Mouse (Mus musculus): ENCODE data around the gene Lrrc8a. TPM values are rescaled to one million over a fixed set of nuclear protein-coding genes. Genes with fewer than 3 reads are reported as not detected.

The Lrrc8a gene
- polyA plus RNA-seq, 1 experiment from 2014 or later: 43.4 TPM

DNA sequence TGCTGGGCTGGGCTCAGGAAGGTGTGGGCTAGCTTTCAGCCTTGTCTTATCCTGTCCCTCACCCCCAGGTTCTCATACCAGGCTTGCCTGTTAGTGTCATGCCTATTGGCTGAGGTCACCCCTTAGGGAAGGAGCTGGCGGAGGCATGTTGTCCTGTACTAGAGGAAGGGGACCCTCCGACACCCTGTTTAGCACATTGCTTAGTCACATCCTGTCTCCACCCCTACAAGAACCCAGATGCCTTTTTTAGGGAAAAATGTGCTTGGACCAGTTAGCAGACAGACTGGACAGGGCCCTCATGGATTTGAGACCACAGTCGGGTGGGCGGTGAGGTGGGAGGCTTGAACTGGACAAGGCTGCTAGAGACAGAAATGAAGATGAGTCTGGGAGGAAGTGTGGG, 21.1 kb downstream of the Lrrc8a start:
- WGBS: 84% methylated on average over 4 of the region's 4 CpGs
- Histone ChIP-seq H3K9me3 (no peaks in the 10 kb centered on the region), H3K27me3 (ENCODE audit: insufficient read depth, poor library complexity, severe bottlenecking) (no peaks in the 10 kb centered on the region), H3K4me3 (no peak overlapping the region), H3K4me1 (replicated peaks) (peaks cover 8% of the 10 kb centered on the region; the same call in 1 of the 2 replicates), H3K27ac (no peak overlapping the region; the same call in 1 of the 2 replicates), H3K36me3 (peaks cover 99% of the 10 kb centered on the region)
- DNase-seq (ENCODE audit: low spot score): no peak

DNA sequence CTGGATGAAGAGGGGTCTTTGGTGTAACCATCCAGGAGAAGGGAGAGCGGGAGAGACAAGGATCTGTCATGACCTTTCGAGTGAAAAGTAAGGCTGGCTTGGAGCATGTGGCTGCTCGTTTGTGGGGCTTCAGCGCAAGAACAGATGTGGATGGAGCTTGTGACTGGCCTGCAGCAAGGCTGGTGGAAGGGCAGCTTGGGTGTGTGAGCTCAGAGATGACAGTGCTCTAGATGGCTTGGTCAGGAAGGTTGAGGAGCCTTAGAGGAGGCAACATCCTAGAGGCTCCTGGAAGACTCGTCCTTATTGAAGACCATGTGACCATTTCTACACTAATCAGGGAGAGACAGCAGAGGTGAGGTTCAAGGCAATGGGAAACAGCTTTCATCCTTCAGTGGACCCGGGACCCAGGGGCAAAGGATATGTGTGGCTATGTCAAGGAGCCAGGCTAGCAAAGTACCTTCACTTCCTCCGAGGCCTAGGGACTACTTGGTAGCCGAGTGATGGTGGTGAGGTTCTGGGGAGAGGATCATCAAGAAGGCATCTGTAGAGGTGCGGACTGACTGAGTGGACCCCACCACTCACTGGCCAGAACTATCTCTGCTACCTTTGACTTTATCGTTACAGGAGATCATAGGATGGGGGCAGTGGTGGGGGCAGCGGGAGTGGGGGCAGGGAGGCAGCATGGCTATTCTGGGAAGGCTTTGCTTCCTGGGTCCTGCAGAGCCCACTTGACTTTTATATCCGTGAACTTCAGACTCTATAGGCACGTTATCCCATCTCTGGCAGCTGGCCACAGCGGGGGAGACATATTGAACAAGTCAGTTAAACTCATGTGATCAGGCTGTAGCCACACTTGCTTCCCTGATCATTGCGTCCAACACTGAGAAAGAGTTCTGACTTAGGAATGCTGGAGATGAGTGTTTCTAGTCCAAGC, 21.9 kb downstream of the Lrrc8a start:
- Histone ChIP-seq H3K36me3 (peaks cover 100% of the 10 kb centered on the region), H3K27me3 (ENCODE audit: insufficient read depth, poor library complexity, severe bottlenecking) (no peaks in the 10 kb centered on the region), H3K4me3 (no peak overlapping the region), H3K4me1 (replicated peaks) (peaks cover 8% of the 10 kb centered on the region; the same call in 1 of the 2 replicates), H3K27ac (no peak overlapping the region; the same call in 1 of the 2 replicates), H3K9me3 (no peaks in the 10 kb centered on the region)
- no peak for DNase-seq (ENCODE audit: low spot score)
- 93% methylated on average over 15 of the region's 15 CpGs for WGBS

DNA sequence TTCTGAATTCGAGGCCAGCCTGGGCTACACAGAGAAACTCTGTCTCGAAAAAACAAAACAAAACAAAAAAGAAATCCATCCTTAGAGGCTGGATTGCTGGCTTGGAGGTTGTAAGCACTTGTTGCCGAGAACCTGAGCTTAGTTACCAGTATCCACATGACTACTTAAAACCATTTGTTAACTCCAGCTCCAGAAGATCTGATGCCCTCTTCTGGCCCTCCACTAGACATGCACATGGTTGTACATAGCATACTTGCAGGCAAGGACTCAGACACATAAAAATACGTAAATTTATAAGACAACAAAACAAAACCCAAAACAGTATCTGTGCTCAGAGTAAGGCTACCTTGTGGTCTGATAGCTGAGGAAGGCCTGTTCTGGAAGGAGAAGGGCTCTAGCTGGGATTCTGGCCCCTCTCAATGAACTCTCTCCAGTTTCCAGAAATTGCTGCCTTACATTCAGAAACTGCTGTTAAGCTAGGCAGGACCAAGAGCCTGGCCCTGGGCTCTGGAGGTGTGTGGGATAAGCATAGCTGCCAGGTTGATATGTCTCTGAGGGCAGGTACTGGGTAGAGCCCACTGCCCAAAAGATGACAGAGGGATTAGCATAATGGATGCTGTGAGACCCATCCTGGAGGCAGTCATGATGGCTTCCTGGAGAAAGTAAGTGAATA, 23.7 kb downstream of the Lrrc8a start:
- H3K27ac ChIP-seq: no peak overlapping the region
- H3K9me3 ChIP-seq: no peaks in the 10 kb centered on the region
- peaks cover 100% of the 10 kb centered on the region for H3K36me3 ChIP-seq
- no peak overlapping the region for H3K4me3 ChIP-seq
- peaks cover 22% of the 10 kb centered on the region for H3K4me1 ChIP-seq (replicated peaks)
- no peaks in the 10 kb centered on the region for H3K27me3 ChIP-seq (ENCODE audit: insufficient read depth, poor library complexity, severe bottlenecking)
- WGBS: 90% methylated on average over 4 of the region's 4 CpGs
- DNase-seq (ENCODE audit: low spot score): no peak

DNA sequence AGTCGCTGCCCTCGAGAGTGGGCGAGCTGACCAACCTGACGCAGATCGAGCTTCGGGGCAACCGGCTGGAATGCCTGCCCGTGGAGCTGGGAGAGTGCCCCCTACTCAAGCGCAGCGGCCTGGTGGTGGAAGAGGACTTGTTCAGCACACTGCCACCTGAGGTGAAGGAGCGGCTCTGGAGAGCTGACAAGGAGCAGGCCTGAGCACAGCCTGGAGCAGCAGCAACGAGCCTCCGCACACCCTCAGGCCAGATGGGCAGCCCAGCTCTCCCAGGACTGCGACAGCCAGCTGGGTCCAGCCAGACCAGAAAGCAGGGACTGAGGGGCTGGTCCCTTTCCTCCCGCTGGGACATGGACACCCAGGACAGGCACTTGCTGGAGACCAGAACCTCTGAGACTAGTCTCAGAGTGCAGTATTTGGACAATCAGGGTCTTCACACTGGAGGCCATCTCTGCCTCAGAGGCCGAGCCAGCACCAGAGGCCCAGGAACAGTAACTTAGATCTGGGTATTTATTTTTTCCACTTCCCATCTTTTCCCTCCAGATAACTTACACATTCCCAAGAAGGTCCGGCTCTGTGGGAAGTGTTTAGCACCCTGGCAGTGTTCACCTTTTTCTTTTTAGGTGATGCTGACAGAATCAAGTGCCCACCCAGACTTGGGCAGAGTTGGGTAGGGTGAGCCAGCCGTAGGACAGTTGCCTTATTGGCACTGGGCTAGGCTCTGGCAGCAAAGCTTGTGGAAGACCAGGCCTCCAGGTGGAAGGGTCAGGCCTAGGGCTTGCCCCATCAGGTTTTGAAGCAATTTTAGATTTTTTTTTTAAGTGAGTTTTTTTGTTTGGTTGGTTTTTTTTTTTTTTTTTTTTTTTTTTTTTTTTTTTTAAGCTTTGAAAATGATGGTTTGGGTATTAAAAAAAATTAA, 24.7 kb downstream of the Lrrc8a start:
- Histone ChIP-seq H3K36me3 (peaks cover 96% of the 10 kb centered on the region), H3K4me3 (no peak overlapping the region), H3K27me3 (ENCODE audit: insufficient read depth, poor library complexity, severe bottlenecking) (no peaks in the 10 kb centered on the region), H3K4me1 (replicated peaks) (peaks cover 32% of the 10 kb centered on the region), H3K9me3 (no peaks in the 10 kb centered on the region), H3K27ac (no peak overlapping the region; the same call in 1 of the 2 replicates)
- 91% methylated on average over 18 of the region's 18 CpGs for WGBS
- no peak for DNase-seq (ENCODE audit: low spot score)

DNA sequence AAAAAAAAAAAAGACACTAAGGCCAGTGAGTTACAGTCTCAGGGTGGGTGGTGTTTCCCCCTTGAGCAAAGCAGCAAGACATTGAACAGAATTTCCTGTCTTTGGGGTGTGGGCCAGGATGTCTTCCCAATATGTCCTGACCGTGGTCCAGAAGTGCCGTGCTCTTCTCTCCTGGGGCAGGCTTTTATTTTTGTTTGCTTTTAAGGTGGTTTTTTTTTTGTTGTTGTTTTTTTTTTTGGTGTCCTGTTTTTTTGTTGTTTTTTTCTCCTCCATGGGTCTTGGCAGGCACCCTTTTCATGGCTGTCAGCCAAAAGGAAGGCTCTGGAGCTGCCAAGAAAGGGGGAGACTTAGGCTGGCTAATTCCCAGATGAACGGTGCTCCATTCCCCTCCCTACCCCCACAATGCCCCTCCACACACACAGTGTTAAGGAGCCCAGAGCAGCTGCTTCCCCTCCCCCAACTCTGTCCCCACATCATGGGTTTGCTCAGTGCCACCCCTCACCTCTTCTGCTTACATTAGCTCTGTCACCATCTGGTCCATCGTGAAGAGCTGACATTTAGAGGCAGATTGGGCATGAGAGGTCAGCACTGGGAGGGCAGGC, 25.4 kb downstream of the Lrrc8a start:
- Histone ChIP-seq H3K36me3 (peaks cover 94% of the 10 kb centered on the region), H3K27me3 (ENCODE audit: insufficient read depth, poor library complexity, severe bottlenecking) (no peaks in the 10 kb centered on the region), H3K4me1 (replicated peaks) (peaks cover 32% of the 10 kb centered on the region), H3K4me3 (no peak overlapping the region), H3K27ac (no peak overlapping the region), H3K9me3 (no peaks in the 10 kb centered on the region)
- DNase-seq (ENCODE audit: low spot score): no peak
- WGBS: 79% methylated on average over 4 of the region's 4 CpGs

DNA sequence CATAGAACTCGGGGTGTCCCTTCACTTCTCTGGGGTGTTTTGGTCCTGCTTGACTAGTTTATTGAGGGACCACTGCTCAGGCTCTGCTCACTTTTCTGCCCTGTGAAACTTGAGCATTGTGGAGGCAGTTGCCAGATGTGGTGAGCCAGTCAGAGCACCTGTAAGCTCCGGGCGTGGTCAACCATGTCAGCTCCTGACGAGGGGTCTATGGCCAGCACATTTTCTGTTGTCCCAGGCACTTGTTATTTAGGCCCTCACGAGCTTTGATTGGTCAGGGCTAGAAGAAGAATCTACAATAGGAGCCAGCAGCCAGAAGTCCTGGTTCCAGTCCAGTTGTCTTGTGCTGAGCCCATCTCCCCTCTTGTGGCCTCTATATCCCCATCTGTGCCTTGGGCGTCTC, 26.3 kb downstream of the Lrrc8a start:
- WGBS: 93% methylated on average over 6 of the region's 6 CpGs
- Histone ChIP-seq H3K27ac (no peak overlapping the region), H3K9me3 (no peaks in the 10 kb centered on the region), H3K4me1 (replicated peaks) (peaks cover 36% of the 10 kb centered on the region), H3K27me3 (ENCODE audit: insufficient read depth, poor library complexity, severe bottlenecking) (no peaks in the 10 kb centered on the region), H3K36me3 (peaks cover 86% of the 10 kb centered on the region), H3K4me3 (no peak overlapping the region)
- no peak for DNase-seq (ENCODE audit: low spot score)

DNA sequence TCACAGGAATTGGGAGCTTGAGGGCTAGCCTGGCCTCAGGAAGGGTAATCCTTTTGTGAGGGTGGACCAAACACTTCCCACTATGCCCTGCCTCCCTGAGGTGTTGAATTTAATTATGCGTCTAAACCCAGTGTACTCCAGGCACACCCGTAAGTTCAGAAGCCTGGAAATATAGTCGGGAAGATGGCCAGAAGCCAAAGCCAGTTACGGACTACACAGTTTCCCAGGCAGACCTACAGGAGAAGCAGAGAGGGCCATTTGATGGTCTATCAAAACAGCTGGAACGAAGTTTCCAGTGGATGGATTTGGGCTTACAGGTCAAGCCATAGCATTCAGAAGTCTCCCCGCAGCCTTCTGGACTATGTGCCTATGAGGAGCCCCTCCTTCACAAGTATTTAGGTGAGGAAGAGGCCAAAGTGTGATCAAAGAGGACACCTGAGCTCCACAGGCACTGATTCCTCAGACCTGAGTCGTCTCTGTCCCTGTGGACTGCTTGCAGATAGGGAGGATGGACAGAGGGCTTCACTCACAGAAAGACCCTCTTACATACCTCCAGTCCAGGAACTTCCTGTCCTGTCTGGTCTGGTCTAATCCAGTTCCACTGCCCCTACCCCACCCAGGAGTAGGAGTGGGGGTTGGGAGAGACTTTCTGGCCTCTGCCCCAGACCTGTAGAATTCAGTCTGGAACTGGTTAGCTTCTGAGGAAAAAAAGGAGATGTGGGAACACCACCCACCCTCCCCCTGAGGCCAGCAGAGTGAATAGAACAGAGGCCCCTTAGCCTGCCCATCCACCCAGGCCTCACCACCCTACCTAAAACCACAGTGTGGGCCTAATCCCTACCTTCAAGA, 27.4 kb downstream of the Lrrc8a start:
- DNase-seq (ENCODE audit: low spot score): no peak
- Histone ChIP-seq H3K27ac (peak overlapping the region; percentile 76), H3K4me3 (no peak overlapping the region), H3K36me3 (peaks cover 75% of the 10 kb centered on the region), H3K9me3 (no peaks in the 10 kb centered on the region), H3K4me1 (replicated peaks) (peaks cover 36% of the 10 kb centered on the region), H3K27me3 (ENCODE audit: insufficient read depth, poor library complexity, severe bottlenecking) (no peaks in the 10 kb centered on the region)
- WGBS: 84% methylated on average over 7 of the region's 7 CpGs

DNA sequence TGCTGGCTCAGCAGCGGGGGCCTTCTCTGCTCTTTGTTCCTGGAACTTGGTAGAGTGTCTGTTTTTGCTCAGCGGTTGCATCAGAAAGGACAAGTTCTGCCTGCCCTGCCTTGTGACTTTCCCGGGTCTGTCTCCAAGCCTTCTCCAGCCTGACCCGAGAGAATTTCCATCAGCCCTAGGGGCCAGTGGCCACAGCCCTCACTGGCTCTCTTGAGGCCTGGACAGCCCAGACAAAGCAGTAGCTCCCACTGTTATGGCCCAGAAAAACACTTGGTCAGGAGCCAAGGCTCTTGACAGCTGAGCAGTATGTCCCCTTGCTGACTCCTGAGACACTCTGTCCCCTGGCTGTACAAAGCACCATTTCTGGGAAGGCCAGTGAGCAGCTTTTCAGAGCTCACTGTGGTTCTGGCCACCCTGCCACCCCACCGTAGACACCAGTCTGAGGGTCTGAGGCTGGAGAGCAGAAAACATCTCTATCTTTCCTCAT, 28.3 kb downstream of the Lrrc8a start, which contains the start of gene Phyhd1:
Gene Phyhd1, plus strand, starts transcription at position 437 of the 487 bp plus-strand sequence.
- no peak for DNase-seq (ENCODE audit: low spot score)
- Histone ChIP-seq H3K4me3 (peak within 1 kb of the TSS; percentile 20; the same call in 1 of the 2 replicates), H3K9me3 (no peaks in the 10 kb centered on the region), H3K4me1 (replicated peaks) (peaks cover 36% of the 10 kb centered on the region), H3K36me3 (peaks cover 66% of the 10 kb centered on the region), H3K27ac (peak within 1 kb of the TSS; percentile 76), H3K27me3 (ENCODE audit: insufficient read depth, poor library complexity, severe bottlenecking) (no peaks in the 10 kb centered on the region)
- WGBS: 44% methylated on average over 5 of the region's 5 CpGs

DNA sequence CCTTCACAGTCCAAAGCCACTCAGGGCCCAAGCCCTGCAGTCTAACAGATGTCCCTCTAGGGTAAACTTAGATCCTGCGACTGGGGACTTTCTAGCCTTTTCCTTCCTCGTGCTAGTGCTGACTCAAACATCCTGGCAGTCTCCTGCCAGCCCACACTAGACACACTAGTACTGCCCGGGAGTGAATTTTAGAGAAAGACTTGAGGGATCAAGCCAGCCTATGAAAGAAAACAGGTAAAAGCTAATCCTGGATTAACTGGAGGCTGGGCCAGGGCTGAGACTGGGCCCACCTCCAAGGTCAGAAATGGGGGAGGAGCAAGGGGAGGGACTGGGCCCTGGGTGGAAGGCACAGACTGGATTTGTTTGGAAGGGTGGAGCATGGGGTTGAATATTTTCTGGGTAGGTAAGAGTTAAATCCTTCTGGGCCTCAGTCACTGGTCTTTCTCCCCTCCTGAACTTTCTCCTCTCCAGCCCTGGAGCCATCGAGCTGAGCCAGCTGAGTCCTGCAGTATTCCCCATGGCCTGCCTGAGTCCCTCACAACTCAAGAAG, 29.0 kb downstream of the Lrrc8a start:
- peaks cover 34% of the 10 kb centered on the region for H3K4me1 ChIP-seq (replicated peaks)
- H3K36me3 ChIP-seq: peaks cover 59% of the 10 kb centered on the region
- DNase-seq (ENCODE audit: low spot score): no peak
- H3K9me3 ChIP-seq: no peaks in the 10 kb centered on the region
- H3K4me3 ChIP-seq: peak overlapping the region; percentile 20; the same call in 1 of the 2 replicates
- peak overlapping the region; percentile 76 for H3K27ac ChIP-seq
- H3K27me3 ChIP-seq (ENCODE audit: insufficient read depth, poor library complexity, severe bottlenecking): no peaks in the 10 kb centered on the region
- WGBS: 26% methylated on average over 4 of the region's 4 CpGs

DNA sequence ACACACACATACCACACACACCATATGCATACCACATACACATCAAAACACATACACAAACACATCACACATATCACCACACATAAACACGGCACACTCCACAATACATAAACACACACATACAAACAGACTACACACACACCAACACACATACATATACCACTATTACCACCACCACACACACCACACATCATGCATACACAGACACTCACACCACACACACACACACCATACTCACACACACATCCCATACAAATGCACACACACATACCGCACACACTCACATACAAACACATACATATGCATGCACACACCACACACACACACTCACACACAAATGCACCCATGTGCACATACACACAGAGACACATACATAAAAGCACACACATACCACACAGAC, 30.0 kb downstream of the Lrrc8a start:
- no peak for DNase-seq (ENCODE audit: low spot score)
- no peaks in the 10 kb centered on the region for H3K27me3 ChIP-seq (ENCODE audit: insufficient read depth, poor library complexity, severe bottlenecking)

DNA sequence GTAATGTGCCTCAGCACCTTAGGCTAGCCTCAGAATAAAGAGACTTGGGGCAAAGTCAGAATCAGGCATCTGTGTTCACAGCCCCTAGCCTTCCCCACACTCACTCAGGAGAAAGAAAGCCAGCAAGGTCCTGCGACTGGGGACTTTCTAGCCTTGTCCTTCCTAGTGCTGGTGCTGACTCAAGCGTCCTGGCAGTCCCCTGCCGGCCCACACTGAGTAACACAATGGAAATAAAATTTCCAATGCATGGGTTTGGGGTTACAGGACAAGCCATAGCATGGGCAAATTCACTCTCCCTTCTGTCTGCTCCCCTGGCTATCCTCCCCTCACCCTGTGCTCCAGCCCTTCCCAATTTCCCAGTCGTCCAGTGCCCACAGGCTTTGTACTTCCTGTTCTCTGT, 30.9 kb downstream of the Lrrc8a start:
- no peak overlapping the region for H3K27ac ChIP-seq
- WGBS: 60% methylated on average over 4 of the region's 4 CpGs
- no peaks in the 10 kb centered on the region for H3K9me3 ChIP-seq
- peaks cover 40% of the 10 kb centered on the region for H3K36me3 ChIP-seq
- no peak overlapping the region for H3K4me3 ChIP-seq
- no peaks in the 10 kb centered on the region for H3K27me3 ChIP-seq (ENCODE audit: insufficient read depth, poor library complexity, severe bottlenecking)
- H3K4me1 ChIP-seq (replicated peaks): peaks cover 29% of the 10 kb centered on the region
- DNase-seq (ENCODE audit: low spot score): no peak

More for the DNA sequence above, 30.0 kb downstream of the Lrrc8a start:
- Histone ChIP-seq H3K4me1 (replicated peaks) (peaks cover 29% of the 10 kb centered on the region), H3K4me3 (no peak overlapping the region), H3K27ac (no peak overlapping the region), H3K9me3 (no peaks in the 10 kb centered on the region), H3K36me3 (peaks cover 49% of the 10 kb centered on the region)
- WGBS: 95% methylated on average over 2 of the region's 2 CpGs
